27 mouse cellular contexts compared by ENCODE assay signal in genomic region chr12:47351229-47351628, GRCm38 (mm10).
"Had no signal": no experiment of that assay in that cellular context is flagged by ENCODE, and none has a peak within 500 bp of the region (broad histone marks: within the 10 kb centered on the region; RNA-seq: fewer than 3 reads in every experiment).

No protein-coding gene starts in this region.

- H3K27ac ChIP-seq: embryonic facial prominence, embryonic 10.5 days; embryonic facial prominence, embryonic 12.5 days; embryonic facial prominence, embryonic 13.5 days; embryonic facial prominence, embryonic 15.5 days; forebrain, embryonic 10.5 days; forebrain, embryonic 12.5 days; forebrain, embryonic 13.5 days; forebrain, embryonic 15.5 days; gastrocnemius, adult 2 months; heart, adult 2 months had no signal

- H3K27me3 ChIP-seq: embryonic facial prominence, embryonic 12.5 days; embryonic facial prominence, embryonic 13.5 days; embryonic facial prominence, embryonic 15.5 days; forebrain, embryonic 12.5 days; forebrain, embryonic 13.5 days; forebrain, embryonic 15.5 days had no signal

- H3K9ac ChIP-seq: embryonic facial prominence, embryonic 12.5 days; embryonic facial prominence, embryonic 13.5 days; embryonic facial prominence, embryonic 15.5 days; forebrain, embryonic 12.5 days; forebrain, embryonic 13.5 days; forebrain, embryonic 15.5 days; forebrain, postnatal 0 days had no signal

- H3K9me3 ChIP-seq: embryonic facial prominence, embryonic 10.5 days; embryonic facial prominence, embryonic 12.5 days; embryonic facial prominence, embryonic 13.5 days; embryonic facial prominence, embryonic 15.5 days; forebrain, embryonic 10.5 days; forebrain, embryonic 12.5 days; forebrain, embryonic 13.5 days; forebrain, embryonic 15.5 days had no signal

- DNase-seq: cerebellum, adult 9-10 months; cerebellum, adult 9-11 months; cerebellum, postnatal 10 days; cerebellum, postnatal 14 days; cerebellum, postnatal 25 days; cerebellum, postnatal 36 days; embryo, embryonic 11 days; forebrain, postnatal 0 days; gastrocnemius, adult 2 months; gastrocnemius, postnatal 10 days; gastrocnemius, postnatal 14 days; gastrocnemius, postnatal 25 days; gastrocnemius, postnatal 36 days; heart, adult 11 months; heart, adult 18-20 months; heart, adult 2 months had no signal

- H3K4me3 ChIP-seq: embryonic facial prominence, embryonic 10.5 days; embryonic facial prominence, embryonic 12.5 days; embryonic facial prominence, embryonic 13.5 days; embryonic facial prominence, embryonic 15.5 days; erythroblast, embryonic 14.5 days; forebrain, embryonic 10.5 days; forebrain, embryonic 12.5 days; forebrain, embryonic 13.5 days; forebrain, embryonic 15.5 days; gastrocnemius, adult 2 months; heart, adult 2 months had no signal

- H3K36me3 ChIP-seq: embryonic facial prominence, embryonic 10.5 days; embryonic facial prominence, embryonic 12.5 days; embryonic facial prominence, embryonic 13.5 days; embryonic facial prominence, embryonic 15.5 days; forebrain, embryonic 10.5 days; forebrain, embryonic 12.5 days; forebrain, embryonic 15.5 days had no signal

- ATAC-seq: forebrain, embryonic 13.5 days; forebrain, embryonic 14.5 days; forebrain, embryonic 15.5 days; forebrain, embryonic 16.5 days; forebrain, postnatal 0 days had no signal

- H3K4me1 ChIP-seq: embryonic facial prominence, embryonic 10.5 days; embryonic facial prominence, embryonic 12.5 days; embryonic facial prominence, embryonic 13.5 days; embryonic facial prominence, embryonic 15.5 days; forebrain, embryonic 10.5 days; forebrain, embryonic 12.5 days; forebrain, embryonic 13.5 days; forebrain, embryonic 15.5 days had no signal
